Mouse (Mus musculus) telencephalon, adult 2 months (tissue): ENCODE data around the gene Tmem14a.
"Not testable (repeated sequence)": the region's sequence is repeated elsewhere in the genome, so short reads cannot be mapped to it uniquely, and the experiment has no call there.

ENCODE experiments used
- DNase-seq: peaks from one replicate; pipeline ENCODE4 v3.0.0-alpha.2; 2011; ENCODE audit warnings: low read depth, low spot score

Gene Tmem14a

GRCm38 (mm10) chr1:21252566-21253302 lies 34.4 kb downstream of the Tmem14a start:
- no peak for DNase-seq

DNA sequence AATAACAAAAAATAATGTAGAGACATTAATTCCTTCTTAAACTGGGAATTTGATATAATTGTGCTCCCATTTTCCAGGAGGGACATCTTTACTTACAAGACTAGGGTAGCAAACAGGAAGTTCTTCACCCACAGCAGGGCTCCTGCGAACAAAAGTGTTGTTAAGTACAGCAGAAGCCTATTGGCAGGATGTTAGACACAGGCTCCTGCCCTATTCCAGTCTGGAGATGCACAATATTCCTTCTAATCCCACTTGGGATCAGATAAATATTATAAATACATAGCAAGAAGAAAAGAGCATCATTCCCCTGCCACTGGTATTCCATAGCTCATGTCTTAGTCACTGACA lies 34.9 kb downstream of the Tmem14a start:
- no peak for DNase-seq

GRCm38 (mm10) chr1:21253856-21254255 lies 35.5 kb downstream of the Tmem14a start:
- DNase-seq: no peak

GRCm38 (mm10) chr1:21255625-21256345 lies 37.4 kb downstream of the Tmem14a start:
- DNase-seq: no peak

- no peak for DNase-seq
Observed at GRCm38 (mm10) chr1:21256391-21256790, 38.0 kb downstream of the Tmem14a start.

- no peak for DNase-seq
Observed at GRCm38 (mm10) chr1:21256871-21257270, 38.5 kb downstream of the Tmem14a start.

DNA sequence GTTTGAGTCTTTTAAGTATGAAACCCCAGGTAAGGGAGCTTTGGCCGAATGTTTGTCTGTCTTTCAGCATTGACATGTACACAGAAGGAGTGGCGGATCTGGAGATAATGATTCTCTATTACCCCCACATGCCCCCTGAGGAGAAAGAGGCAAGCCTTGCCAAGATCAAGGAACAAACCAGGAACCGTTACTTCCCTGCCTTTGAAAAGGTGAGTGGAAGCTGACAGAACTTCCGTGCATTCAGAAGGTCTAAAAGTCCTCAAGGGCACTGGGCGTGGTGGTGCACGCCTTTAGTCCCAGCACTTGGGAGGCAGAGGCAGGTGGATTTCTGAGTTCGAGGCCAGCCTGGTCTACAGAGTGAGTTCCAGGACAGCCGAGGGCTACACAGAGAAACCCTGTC lies 41.6 kb downstream of the Tmem14a start:
- DNase-seq: not testable (repeated sequence)

DNA sequence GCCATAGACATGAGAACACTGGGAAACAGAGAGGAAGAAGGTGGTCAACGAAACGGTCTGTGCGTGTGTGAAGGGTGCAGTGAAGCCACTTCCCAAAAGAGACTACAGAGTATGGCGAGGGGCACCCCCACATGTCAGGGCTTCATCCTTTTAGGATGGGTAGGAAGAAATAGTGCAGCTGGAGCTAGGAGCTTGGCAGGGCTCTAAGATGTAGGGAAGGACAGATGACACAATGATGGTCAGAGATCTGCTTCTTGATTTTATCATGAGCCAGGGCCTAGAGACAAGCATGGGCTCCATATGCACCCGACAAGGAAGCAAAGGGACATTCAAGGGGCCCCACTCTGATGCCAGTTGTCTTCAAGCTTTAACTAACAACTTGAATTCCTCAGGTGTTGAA lies 44.0 kb downstream of the Tmem14a start:
- DNase-seq: no peak

GRCm38 (mm10) chr1:21263986-21264385 lies 45.6 kb downstream of the Tmem14a start:
- no peak for DNase-seq

- no peak for DNase-seq
Observed at GRCm38 (mm10) chr1:21264747-21265146, 46.4 kb downstream of the Tmem14a start.

DNA sequence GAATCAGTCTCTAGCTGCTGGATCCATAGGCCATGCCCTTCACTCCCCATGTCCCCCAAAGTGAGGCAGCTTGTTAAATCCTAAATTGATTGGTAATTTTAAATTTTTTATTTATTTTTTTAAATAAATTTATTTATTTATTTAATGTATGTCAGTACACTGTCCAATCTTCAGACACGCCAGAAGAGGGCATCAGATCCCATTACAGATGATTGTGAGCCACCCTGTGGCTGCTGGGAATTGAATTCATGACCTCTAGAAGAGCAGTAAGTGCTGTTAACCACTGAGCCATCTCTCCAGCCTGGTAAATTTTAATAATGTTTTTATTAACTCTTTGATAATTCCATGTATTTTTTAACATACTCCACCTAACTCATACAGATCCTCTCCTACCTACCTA lies 48.4 kb downstream of the Tmem14a start:
- no peak for DNase-seq

- not testable (repeated sequence) for DNase-seq
Observed at GRCm38 (mm10) chr1:21267466-21267865, 49.1 kb downstream of the Tmem14a start.

GRCm38 (mm10) chr1:21271343-21272055 lies 53.1 kb downstream of the Tmem14a start:
- peak; percentile 18 for DNase-seq

- DNase-seq: no peak
Observed at GRCm38 (mm10) chr1:21272056-21272431, 53.7 kb downstream of the Tmem14a start.

GRCm38 (mm10) chr1:21273091-21273490 lies 54.7 kb downstream of the Tmem14a start:
- no peak for DNase-seq

DNA sequence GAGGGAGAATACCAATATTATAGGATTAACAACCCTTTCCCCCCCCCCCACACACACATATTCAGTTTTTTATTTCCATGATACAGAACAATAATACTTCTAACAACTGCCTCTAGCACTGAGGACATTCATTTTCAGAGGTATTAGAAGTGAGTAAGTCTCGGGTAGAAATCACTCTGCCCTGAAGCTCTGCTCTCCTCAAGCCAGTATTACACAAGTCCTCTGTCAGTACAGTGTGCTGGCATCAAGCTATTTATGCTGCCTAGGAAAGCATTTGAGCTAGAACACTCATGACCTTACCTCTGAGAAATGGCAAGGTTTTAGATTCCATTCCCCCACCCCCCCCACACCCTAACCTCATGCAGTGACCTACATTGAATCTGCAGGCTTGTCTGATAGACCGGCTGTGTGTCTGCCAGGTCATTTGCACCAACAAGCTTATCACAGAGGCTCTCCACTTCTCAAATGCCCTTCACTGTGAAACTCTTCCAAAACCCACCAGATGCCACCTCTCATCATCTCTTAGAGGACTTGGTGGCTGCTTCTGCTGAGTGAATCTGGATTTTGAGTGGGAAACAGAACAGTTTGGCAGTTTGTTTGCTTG lies 56.2 kb downstream of the Tmem14a start:
- no peak for DNase-seq

DNA sequence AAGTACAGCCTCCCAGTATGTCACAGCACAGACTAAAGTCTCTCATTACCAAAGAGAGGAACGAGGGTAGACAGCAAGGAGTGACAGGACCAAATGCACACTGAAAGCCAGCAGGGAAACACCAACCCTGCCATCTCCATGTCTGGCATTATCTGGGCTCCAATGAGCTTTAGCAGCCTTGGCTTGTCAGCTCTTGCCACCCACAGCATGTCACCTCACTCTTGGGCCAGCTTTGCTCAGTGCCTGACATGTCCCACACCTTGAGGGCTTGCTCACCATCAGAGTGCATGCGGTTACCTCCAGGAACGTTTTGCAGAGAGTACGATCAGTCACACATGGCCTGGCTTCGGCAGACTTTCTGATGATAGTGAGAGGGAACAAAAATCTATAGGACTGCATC lies 57.0 kb downstream of the Tmem14a start:
- DNase-seq: not testable (repeated sequence)

DNA sequence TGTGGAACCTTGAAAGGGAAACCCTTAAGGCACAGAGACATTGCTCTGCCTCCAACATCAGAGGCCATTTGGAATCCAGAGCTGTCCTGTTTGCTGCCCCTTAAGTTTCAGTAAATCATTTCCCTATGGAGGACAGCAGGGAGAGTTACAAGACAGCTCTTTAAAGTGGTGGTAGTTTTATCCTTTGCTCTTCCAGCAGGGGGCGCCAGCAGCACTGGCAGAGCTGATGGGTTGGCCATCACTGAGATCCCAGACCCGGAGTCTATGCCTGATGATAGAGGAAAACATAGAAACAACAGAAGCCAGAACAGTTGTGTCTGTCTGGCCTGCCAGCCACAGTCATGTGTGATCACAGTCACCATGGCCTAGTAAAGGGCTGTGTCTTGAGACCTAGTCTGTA lies 57.8 kb downstream of the Tmem14a start:
- DNase-seq: not testable (repeated sequence)
